Mouse (Mus musculus): ENCODE results near the gene Fpr3.

- TF ChIP-seq CTCF (IDR thresholded peaks at IDR 0.05; ENCODE audit: insufficient read depth, low read length) (no peak), POLR2A (IDR thresholded peaks at IDR 0.05; ENCODE audit: borderline replicate concordance, extremely low read depth, low read depth, low read length) (no peak)
These were observed 38.7 kb upstream of the Fpr3 start for GRCm38 (mm10) chr17:17848988-17849387.

Measured in lung, adult 2 months (tissue).